Mouse (Mus musculus): ENCODE measurements around the gene Slc24a5.

Gene Slc24a5

DNA sequence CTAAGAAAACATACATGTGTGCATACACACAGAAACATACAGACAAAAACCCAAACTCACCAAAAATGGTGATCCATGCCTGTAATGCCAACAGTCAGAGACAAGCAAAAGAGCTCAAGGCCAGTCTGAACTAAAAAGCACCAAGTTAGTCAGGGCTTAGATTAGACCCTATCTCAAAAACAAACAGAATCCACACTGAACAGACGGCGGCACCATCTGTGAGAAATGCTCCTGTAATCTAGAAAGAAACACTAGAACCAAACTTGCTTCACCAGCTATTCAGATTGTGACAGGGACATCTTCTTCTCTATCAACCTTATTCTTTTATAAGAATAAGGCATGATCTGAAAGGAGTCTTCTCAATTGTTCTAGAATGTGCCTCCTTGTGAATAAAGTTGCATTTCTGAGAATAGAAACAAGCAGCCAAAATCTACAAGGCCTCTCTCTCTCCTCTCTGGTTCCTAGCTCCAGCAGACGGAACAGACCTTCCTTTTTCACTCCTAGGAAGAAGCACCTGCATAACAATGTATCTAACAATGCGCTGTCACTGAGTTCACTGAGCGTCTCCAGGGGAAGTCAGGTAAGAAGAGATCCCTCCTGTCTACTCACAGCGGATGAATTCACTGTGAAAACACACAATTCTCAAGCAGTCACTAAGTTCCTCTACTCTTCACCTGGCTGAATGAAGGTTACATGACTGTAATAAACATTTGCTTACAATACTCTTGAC, 51.6 kb downstream of the Slc24a5 start:
- WGBS, result 55% methylated on average over 6 of the region's 6 CpGs

DNA sequence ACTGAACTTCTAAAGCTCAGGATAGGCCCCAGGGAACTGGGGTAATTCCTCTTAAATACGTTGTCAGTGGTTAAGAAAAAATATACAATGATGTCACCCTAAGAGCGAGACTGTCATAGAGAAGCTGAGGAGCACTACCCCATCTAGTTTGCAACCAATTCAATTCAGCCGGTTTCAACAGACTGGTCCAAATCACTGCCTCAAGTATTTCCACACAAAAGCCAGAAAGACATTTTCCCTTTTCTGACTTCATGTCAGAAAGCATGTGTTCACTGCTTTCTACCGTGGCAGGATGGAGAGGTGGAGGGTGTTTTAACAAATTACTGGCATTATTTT, 54.3 kb downstream of the Slc24a5 start:
- WGBS, result 19% methylated on average over 4 of the region's 4 CpGs

DNA sequence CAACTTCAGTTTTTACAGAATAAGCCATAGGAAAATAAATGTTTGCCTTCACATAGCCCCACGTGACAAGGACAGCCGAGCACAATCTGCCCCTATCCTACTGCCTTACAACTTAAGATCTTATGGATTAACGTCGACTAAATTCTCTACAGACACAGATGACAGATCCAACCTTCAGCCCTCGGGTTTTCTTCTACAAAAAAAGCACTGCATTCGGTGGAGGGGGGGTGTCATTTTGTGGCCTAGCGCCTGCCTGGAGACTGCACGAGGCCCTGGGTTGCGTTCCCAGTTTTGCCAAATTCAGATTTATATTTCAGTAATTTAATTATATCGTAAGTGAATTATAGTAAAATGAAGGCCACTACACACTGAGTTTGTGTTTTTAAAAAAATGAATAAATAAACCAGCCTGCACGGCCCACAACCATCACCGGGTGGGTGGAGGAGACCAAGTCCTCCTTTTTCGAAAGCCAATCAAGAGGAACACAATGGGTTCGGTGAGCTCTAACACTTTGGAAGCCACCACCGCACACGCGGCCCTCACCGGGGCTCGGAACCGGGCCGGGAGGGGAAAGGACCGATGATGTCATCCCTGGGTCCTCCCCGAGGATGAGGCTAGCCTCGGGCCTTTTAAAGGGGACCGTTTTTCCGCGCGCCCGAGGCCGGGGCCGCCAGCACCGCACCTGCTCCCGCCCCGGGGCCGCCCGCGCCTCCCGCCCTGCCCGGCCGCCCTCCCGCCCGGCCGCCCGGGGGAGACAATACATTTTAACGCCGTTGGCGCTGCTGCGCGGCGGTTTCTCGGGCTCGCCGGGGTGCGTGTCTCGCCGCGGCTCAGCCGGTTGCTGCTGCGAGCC, 54.9 kb downstream of the Slc24a5 start:
- 1% methylated on average over 59 of the region's 59 CpGs for WGBS

DNA sequence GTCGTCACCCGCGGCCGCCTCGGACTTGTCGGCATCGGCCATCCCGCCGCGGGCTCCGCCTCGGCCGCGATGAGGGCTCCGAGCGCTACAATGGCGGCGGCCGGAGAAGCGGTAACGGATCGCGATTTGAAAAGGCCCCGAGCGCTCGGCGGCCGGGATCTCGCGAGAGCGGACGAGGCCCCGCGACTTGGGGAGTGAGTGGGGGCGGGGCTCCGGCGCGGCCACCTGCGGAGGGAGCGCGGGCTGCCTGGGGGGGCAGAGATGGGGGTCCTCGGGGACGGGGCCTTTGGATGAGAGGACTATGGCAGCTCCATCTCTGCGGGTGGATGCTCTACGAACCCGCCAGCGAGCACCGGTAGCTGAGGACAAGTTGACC, 55.5 kb downstream of the Slc24a5 start, which contains the start of gene Myef2:
Gene Myef2 (minus strand): TSS at position 185 of the 376 bp plus-strand sequence.
- under 1% methylated on average over 47 of the region's 48 CpGs for WGBS

- WGBS, result 39% methylated on average over 4 of the region's 4 CpGs
Observed at GRCm38 (mm10) chr2:125125824-125126223, 57.9 kb downstream of the Slc24a5 start.

- WGBS, result 89% methylated on average over 3 of the region's 3 CpGs
Observed at GRCm38 (mm10) chr2:125126792-125127191, 58.9 kb downstream of the Slc24a5 start.

DNA sequence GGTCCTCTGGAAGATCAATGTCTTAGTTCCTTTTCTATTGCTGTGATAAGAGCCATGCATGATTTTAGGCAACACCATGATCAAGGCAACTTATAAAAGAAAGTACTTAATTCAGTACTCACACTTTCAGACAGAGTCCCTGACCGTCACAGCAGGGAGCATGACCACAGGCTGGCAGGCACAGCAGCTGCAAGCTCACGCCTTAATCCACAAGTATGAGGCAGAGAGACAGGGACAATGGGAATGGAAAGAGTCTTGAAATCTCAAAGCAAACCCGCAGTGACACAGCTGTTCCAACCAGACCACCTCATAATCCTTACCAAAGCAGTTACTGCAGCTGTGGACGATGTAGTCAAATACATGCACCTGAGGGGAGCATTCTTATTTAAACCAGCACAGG, 66.2 kb downstream of the Slc24a5 start:
- WGBS, result 51% methylated on average over 4 of the region's 4 CpGs

DNA sequence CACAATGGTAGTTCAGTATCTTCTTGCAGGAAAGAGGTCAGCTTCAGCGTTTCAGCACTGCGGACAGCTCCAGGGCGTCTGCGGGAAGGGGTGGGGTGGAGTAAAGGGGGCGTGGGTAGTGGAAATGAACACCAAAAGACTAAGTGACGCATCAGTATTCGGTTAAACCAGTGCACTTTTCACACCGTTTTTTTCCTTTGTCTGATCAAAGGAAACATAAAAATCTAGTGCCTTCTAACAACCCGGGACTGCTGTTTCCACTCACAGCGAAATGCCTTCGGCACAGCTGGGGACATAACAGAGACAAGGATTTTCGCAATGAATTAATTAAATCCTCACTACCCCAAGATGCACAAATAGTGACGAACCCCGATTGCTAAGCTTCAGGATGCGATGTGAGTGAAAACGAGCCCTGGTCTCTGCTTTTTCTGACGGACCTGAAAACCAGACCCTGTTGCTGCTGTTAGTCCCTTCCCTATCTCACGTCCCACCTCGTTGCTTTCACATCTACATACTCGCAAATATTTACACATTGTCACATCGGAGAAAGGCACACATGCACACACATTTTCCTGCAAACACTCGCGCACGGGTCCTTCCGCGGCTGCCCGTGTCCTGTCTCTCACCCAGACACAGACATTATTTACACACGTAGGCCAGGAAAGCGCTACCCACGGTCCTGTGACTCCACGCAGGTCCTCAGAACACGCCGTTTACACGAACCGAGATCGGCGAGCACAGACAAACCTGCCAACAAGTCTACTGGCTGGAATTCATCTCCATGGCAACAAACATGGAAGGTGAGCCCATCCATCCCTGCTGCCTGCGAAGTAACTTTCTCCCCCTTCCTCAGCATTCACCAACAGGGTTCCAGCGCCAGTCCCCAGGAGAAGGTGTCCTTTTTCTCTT, 68.2 kb downstream of the Slc24a5 start, which contains the start of gene Ctxn2:
Gene Ctxn2 (plus strand): TSS at position 790 of the 909 bp plus-strand sequence.
- under 1% methylated on average over 39 of the region's 39 CpGs for WGBS

DNA sequence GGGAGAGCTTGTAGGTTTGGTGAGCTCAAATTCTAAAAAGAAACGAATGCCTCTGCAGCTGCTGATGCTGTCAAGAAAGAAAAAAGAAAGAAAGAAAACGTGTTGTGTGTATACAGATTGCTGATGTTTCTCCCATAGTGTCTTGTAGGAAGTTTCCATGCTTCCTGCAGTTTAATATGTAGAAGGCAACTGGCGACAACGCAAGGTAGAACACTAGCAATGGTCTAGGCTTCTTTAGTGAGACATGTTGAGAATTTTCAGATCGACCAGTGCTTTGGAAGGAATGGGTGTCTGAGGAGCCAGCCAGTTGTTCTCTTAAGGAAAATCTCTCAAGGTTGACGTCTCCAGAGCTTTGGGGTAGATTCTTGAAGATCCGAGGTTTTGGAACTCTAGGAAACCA, 68.9 kb downstream of the Slc24a5 start:
- whole genome bisulfite sequencing, result 21% methylated on average over 7 of the region's 7 CpGs

Data from cerebral cortex, adult 2 months (tissue).